ENCODE assay signal across 8 mouse cellular contexts in genomic region chr2:129800904-129801230, GRCm38 (mm10). TPM values are rescaled to one million over a fixed set of nuclear protein-coding genes. Genes with fewer than 3 reads are reported as not detected.
DNase-seq lines count a peak whose midpoint lies in the region; ATAC-seq and TF ChIP-seq lines count a peak whose summit lies in the region.

No protein-coding gene starts in this region.

- peaks cover 31% of the 10 kb centered on the region for H3K4me1 ChIP-seq in heart, embryonic 16.5 days (ENCODE audit: control insufficient read depth, insufficient read depth, low read length)
- H3K4me1 ChIP-seq in G1E (ENCODE audit: insufficient read depth, low read depth, low read length), result peaks cover 38% of the 10 kb centered on the region

- peaks cover 6% of the 10 kb centered on the region; the same call in 1 of the 2 replicates for H3K36me3 ChIP-seq in heart, embryonic 16.5 days (ENCODE audit: control insufficient read depth, insufficient read depth)
- H3K36me3 ChIP-seq in G1E (replicated peaks) (peaks cover 41% of the 10 kb centered on the region), macrophage (ENCODE audit: inconsistent target) (no peaks in the 10 kb centered on the region; the same call in 1 of the 2 replicates)

- under 1% methylated on average over 32 of the region's 32 CpGs for WGBS in heart, embryonic 16.5 days
- WGBS in macrophage (ENCODE audit: missing documents), result under 1% methylated on average over 32 of the region's 32 CpGs

- peak overlapping the region; percentile 96 for H3K4me2 ChIP-seq in heart, embryonic 16.5 days (ENCODE audit: low read depth, low read length)

- no peaks in the 10 kb centered on the region for H3K27me3 ChIP-seq in heart, embryonic 16.5 days (ENCODE audit: control insufficient read depth, insufficient read depth, low read length)
- no peaks in the 10 kb centered on the region for H3K27me3 ChIP-seq in G1E (ENCODE audit: insufficient read depth, low read length)

- peak overlapping the region; percentile 98 for H3K9ac ChIP-seq in heart, embryonic 16.5 days (ENCODE audit: low read length)

- peak overlapping the region; percentile 87 for H3K4me3 ChIP-seq in heart, embryonic 16.5 days (ENCODE audit: low read length)
- H3K4me3 ChIP-seq in G1E (ENCODE audit: low read depth, low read length), result peak overlapping the region; percentile 88
- peak overlapping the region; percentile 80 for H3K4me3 ChIP-seq in macrophage (ENCODE audit: inconsistent target)

- TF ChIP-seq CTCF in G1E (IDR thresholded peaks at IDR 0.05; ENCODE audit: low read depth, low read length), result no peak

- no peaks in the 10 kb centered on the region for H3K9me3 ChIP-seq in heart, embryonic 16.5 days (replicated peaks; ENCODE audit: control insufficient read depth, low read length)
- no peaks in the 10 kb centered on the region for H3K9me3 ChIP-seq in G1E (replicated peaks)

- DNase-seq in heart, adult 8-10 months (ENCODE audit: low spot score), result no peak
- no peak for DNase-seq in G1E (ENCODE audit: low spot score)
- DNase-seq in urinary bladder, postnatal 25 days (ENCODE audit: low spot score), result no peak
- DNase-seq in cerebellum, postnatal 10 days, result no peak
- DNase-seq in left cerebral cortex, adult 11 months (ENCODE audit: low spot score), result no peak

- 0 out of 2 replicates have a peak, but pooled peaks have one; percentile 11 for ATAC-seq in heart, embryonic 16.5 days (replicated peaks; ENCODE audit: extremely low read depth, insufficient read depth, low FRiP score)
- ATAC-seq in G1E (ENCODE audit: extremely low read depth, insufficient number of reproducible peaks, low FRiP score, poor library complexity, severe bottlenecking), result no peak
- ATAC-seq in granulocyte monocyte progenitor cell, adult 5-6 weeks (replicated peaks; ENCODE audit: poor library complexity, severe bottlenecking), result 0 out of 2 replicates have a peak, but pooled peaks have one; percentile 2

- H3K79me2 ChIP-seq in macrophage (ENCODE audit: inconsistent target), result peaks cover 43% of the 10 kb centered on the region

- H3K27ac ChIP-seq in heart, embryonic 16.5 days (ENCODE audit: low read length), result peak overlapping the region; percentile 96
- H3K27ac ChIP-seq in macrophage, result peak overlapping the region; percentile 83

RNA-seq across cellular contexts. Expression of gene Stk35, which starts 0.6 kb away (rescaled TPM):
- 6.9 and 7.4 TPM in 2 replicates for polyA plus RNA-seq in heart, embryonic 16.5 days (2015; fragmentation: Nextera tagmentation; extraction: Ambion mirVana)
- 10 to 100 TPM; 17.0 to 21.8 (median 19.9) TPM for total RNA-seq in heart, adult 8-10 months (2022)
- total RNA-seq in G1E (2014; fragmentation: Nextera tagmentation) (22.9 and 28.5 TPM in 2 replicates), G1E (2017) (8.8 and 10.9 TPM in 2 replicates)
- polyA plus RNA-seq in G1E (2012) (7.8 and 10.4 TPM in 2 replicates), macrophage (2018) (7.1 to 11.0 TPM (median 10.4 TPM) in 3 replicates)
- total RNA-seq in granulocyte monocyte progenitor cell, adult 5-6 weeks (2014; fragmentation: Nextera tagmentation), result 16.8 and 19.3 TPM in 2 replicates
- total RNA-seq in granulocyte monocyte progenitor cell, adult 5-6 weeks (2017), result 8.7 and 9.1 TPM in 2 replicates
- total RNA-seq in macrophage (2018; cell fraction: chromatin; rRNA removed), result 100 to 1,000 TPM in 2 of 26 experiments, 10 to 100 TPM in 24; 23.7 to 119 (median 44.9) TPM
- total RNA-seq in macrophage (2018; cell fraction: cytosol; rRNA removed), result 10 to 100 TPM; 13.5 to 32.3 (median 16.9) TPM
- total RNA-seq in macrophage (2018; cell fraction: nucleus; rRNA removed), result 100 to 1,000 TPM in 1 of 26 experiments, 10 to 100 TPM in 25; 27.7 to 120 (median 41.9) TPM
